Mouse (Mus musculus): ENCODE results near the gene Sulf2. TPM values are rescaled to one million over a fixed set of nuclear protein-coding genes. Genes with fewer than 3 reads are reported as not detected.
"Not testable (repeated sequence)": the region's sequence is repeated elsewhere in the genome, so short reads cannot be mapped to it uniquely, and the experiment has no call there.

Gene Sulf2
- total RNA-seq, 2 experiments from 2014 or later, result 5.9 to 12.2 TPM

GRCm38 (mm10) chr2:166084964-166085363, 70.5 kb downstream of the Sulf2 start:
- peak; percentile 87 for TF ChIP-seq CTCF (IDR thresholded peaks at IDR 0.05)
- peak; percentile 68 for DNase-seq
- intact Hi-C loops (cut with DNase I), result loop anchor here (1.0 to 5.0 kb wide), 2 partner anchors 357 to 479 kb away; no protein-coding TSS in a partner anchor
- H3K27ac ChIP-seq, H3K4me3 ChIP-seq: not testable (repeated sequence)

- TF ChIP-seq CTCF (IDR thresholded peaks at IDR 0.05), result no peak
- no peak overlapping the region for H3K27ac ChIP-seq
- H3K4me3 ChIP-seq, result no peak overlapping the region
- intact Hi-C loops (cut with DNase I), result no loop called here
- no peak for DNase-seq
These were observed 71.4 kb downstream of the Sulf2 start for GRCm38 (mm10) chr2:166084111-166084510.

- no peak for TF ChIP-seq CTCF (IDR thresholded peaks at IDR 0.05)
- H3K27ac ChIP-seq, result no peak overlapping the region
- DNase-seq, result no peak
- H3K4me3 ChIP-seq, result no peak overlapping the region
- intact Hi-C loops (cut with DNase I), result no loop called here
These were observed 71.9 kb downstream of the Sulf2 start for GRCm38 (mm10) chr2:166083542-166084031.

GRCm38 (mm10) chr2:166082661-166083060, 72.8 kb downstream of the Sulf2 start:
- no peak overlapping the region for H3K27ac ChIP-seq

DNA sequence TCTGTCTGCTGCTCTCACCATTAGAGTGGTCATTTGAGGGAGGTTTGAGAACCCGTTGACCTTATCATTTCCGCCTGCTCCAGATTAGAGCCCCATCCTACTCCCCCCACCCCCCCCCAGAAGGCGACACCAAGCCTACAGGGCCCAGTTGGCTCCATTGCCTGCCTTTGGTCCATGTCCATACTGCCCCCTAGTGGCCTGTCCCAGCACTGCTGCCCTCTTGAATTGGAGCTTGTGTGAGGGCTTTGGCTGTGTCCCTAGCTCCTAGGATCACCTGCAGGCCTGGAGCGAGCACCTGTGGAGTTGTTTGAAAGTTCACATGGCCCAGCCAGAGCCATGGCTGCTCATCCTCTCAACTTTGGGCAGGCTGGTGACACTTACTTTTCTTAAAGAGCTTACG, 73.3 kb downstream of the Sulf2 start:
- peak; percentile 84 for DNase-seq
- intact Hi-C loops (cut with DNase I), result no loop called here
- H3K27ac ChIP-seq, result no peak overlapping the region
- H3K4me3 ChIP-seq, result no peak overlapping the region
- TF ChIP-seq CTCF (IDR thresholded peaks at IDR 0.05), result peak; percentile 78

More at GRCm38 (mm10) chr2:166082661-166083060, 72.8 kb downstream of the Sulf2 start:
- H3K4me3 ChIP-seq, result no peak overlapping the region
- intact Hi-C loops (cut with DNase I), result no loop called here
- DNase-seq, result no peak
- no peak for TF ChIP-seq CTCF (IDR thresholded peaks at IDR 0.05)

- peak overlapping the region; percentile 57 for H3K4me3 ChIP-seq
- DNase-seq, result peak; percentile 74
- H3K27ac ChIP-seq, result peak overlapping the region; percentile 82
- intact Hi-C loops (cut with DNase I), result no loop called here
- no peak for TF ChIP-seq CTCF (IDR thresholded peaks at IDR 0.05)
These were observed 74.3 kb downstream of the Sulf2 start for GRCm38 (mm10) chr2:166080967-166081750.

- peak; percentile 62 for DNase-seq
- TF ChIP-seq CTCF (IDR thresholded peaks at IDR 0.05), result no peak
- Histone ChIP-seq H3K27ac (peak overlapping the region; percentile 82), H3K4me3 (peak overlapping the region; percentile 57)
- intact Hi-C loops (cut with DNase I), result no loop called here
These were observed 75.2 kb downstream of the Sulf2 start for GRCm38 (mm10) chr2:166079961-166080885.

DNA sequence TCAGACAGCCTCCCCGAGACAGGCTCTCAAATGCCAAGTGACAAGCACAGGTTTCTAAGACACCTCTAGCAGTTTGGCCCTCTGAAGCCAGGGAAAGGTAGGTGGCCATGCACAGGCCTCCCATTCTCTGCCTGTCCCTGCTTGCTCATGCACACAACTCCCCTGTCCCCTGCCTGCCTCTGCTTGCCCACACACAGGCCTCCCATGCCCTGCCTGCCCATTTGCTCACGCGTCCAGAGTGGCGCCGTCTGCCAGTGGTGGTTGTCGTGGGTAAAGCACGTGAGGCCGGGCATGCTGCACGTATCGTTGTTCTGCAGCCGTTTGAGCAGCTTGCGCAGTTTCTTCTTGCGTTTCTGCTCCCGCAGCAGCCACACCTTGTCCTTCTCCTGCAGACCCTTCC, 76.2 kb downstream of the Sulf2 start:
- H3K27ac ChIP-seq, result no peak overlapping the region
- no peak overlapping the region for H3K4me3 ChIP-seq
- intact Hi-C loops (cut with DNase I), result no loop called here
- no peak for TF ChIP-seq CTCF (IDR thresholded peaks at IDR 0.05)
- no peak for DNase-seq

- H3K27ac ChIP-seq, result no peak overlapping the region
- intact Hi-C loops (cut with DNase I), result no loop called here
- no peak for TF ChIP-seq CTCF (IDR thresholded peaks at IDR 0.05)
- no peak for DNase-seq
- no peak overlapping the region for H3K4me3 ChIP-seq
These were observed 78.1 kb downstream of the Sulf2 start for GRCm38 (mm10) chr2:166077371-166077770.

DNA sequence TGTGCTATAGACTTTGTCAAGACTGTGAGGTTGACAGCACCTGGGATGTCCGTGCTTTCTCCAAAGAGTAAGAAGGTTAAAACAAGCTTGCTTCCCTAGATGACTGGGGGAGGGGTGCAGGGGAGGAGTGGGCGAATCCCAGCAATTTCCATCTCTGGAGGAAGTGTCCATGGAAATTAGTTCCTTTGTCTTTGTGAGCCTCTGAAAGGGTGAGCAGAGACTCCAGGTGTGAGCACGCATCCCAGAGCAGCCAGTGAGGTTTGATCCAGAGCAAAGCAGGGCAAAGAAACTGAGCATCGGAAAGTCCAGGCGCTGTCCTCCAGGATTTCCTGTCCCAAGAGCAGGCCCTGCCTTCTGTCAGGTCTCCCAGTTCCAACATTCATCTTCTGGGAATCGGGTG, 81.1 kb downstream of the Sulf2 start:
- Histone ChIP-seq H3K27ac (peak overlapping the region; percentile 54), H3K4me3 (no peak overlapping the region)
- TF ChIP-seq CTCF (IDR thresholded peaks at IDR 0.05), result no peak
- no peak for DNase-seq
- intact Hi-C loops (cut with DNase I), result no loop called here

DNA sequence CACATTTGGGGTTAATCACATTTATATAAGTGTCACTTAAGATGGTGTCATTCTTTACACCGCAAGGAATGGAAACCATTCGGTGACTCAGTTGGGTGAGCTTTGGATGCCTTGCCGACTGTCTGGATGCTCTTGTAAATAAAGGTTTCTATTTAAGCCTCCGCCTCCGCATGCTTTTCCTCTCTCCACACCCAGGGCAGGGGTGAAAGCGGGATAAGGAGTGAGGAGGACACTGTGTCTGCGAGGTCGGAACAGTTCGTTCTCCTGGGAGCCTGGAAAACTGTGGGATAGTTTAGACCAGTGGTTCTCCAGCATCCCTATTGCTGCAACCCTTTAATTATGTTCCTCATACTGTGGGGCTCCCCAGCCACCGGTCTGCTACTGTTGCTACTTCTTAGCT, 82.4 kb downstream of the Sulf2 start:
- H3K27ac ChIP-seq, result peak overlapping the region; percentile 58
- intact Hi-C loops (cut with DNase I), result no loop called here
- H3K4me3 ChIP-seq, result no peak overlapping the region
- no peak for TF ChIP-seq CTCF (IDR thresholded peaks at IDR 0.05)
- DNase-seq, result no peak

- Histone ChIP-seq H3K4me3 (no peak overlapping the region), H3K27ac (no peak overlapping the region)
- TF ChIP-seq CTCF (IDR thresholded peaks at IDR 0.05), result no peak
- intact Hi-C loops (cut with DNase I), result no loop called here
- DNase-seq, result no peak
These were observed 83.6 kb downstream of the Sulf2 start for GRCm38 (mm10) chr2:166071889-166072288.

DNA sequence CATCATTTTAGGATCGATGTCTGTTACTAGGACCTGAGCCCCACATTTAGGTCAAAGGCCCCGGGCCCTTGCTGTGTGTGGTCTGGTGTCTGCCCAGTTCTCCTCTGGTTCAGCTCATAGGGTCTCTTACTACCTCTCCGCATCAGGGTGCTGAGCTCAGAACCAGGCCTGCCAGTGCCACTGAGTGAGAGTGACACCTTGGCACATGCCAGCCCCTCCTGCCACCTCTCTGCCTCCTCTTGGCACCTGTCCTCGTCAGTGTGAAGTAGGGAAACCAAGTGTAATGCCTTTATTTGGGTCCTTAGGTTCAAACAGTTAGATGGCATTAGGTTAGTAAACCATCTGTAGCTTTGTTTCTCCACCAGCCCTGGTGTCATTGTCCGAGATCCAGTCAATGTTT, 84.0 kb downstream of the Sulf2 start:
- DNase-seq, result no peak
- Histone ChIP-seq H3K27ac (no peak overlapping the region), H3K4me3 (no peak overlapping the region)
- no peak for TF ChIP-seq CTCF (IDR thresholded peaks at IDR 0.05)
- intact Hi-C loops (cut with DNase I), result no loop called here

Measured in gastrocnemius, adult 2 months (tissue).